Mouse (Mus musculus): ENCODE measurements around the gene Slc4a3. TPM values are rescaled to one million over a fixed set of nuclear protein-coding genes. Genes with fewer than 3 reads are reported as not detected.
A peak's percentile ranks its signal among the peaks of the same experiment; 100 is the strongest.

Gene Slc4a3
- polyA plus RNA-seq, 1 experiment from 2014 or later: 15.0 TPM

GRCm38 (mm10) chr1:75557041-75557440 lies 11.0 kb downstream of the Slc4a3 start:
- no peak for DNase-seq (ENCODE audit: extremely low spot score, low spot score)
- peaks cover 65% of the 10 kb centered on the region for H3K36me3 ChIP-seq (replicated peaks)
- no peak overlapping the region for H3K4me3 ChIP-seq
- no peak overlapping the region for H3K27ac ChIP-seq
- 91% methylated on average over 7 of the region's 7 CpGs for WGBS
- peaks cover 4% of the 10 kb centered on the region; the same call in 1 of the 2 replicates for H3K27me3 ChIP-seq (ENCODE audit: poor library complexity, severe bottlenecking)
- peaks cover 18% of the 10 kb centered on the region for H3K4me1 ChIP-seq
- no peaks in the 10 kb centered on the region for H3K9me3 ChIP-seq

GRCm38 (mm10) chr1:75558388-75559178 lies 12.5 kb downstream of the Slc4a3 start:
- Histone ChIP-seq H3K4me3 (no peak overlapping the region), H3K27ac (peak overlapping the region; percentile 77; the same call in 1 of the 2 replicates)
- 86% methylated on average over 18 of the region's 18 CpGs for WGBS

GRCm38 (mm10) chr1:75559212-75559925 lies 13.3 kb downstream of the Slc4a3 start:
- WGBS: 13% methylated on average over 17 of the region's 17 CpGs
- peaks cover 8% of the 10 kb centered on the region; the same call in 1 of the 2 replicates for H3K9me3 ChIP-seq
- H3K36me3 ChIP-seq (replicated peaks): peaks cover 42% of the 10 kb centered on the region
- peak; percentile 94 for DNase-seq (ENCODE audit: extremely low spot score, low spot score)
- peaks cover 18% of the 10 kb centered on the region for H3K4me1 ChIP-seq
- peaks cover 10% of the 10 kb centered on the region; the same call in 1 of the 2 replicates for H3K27me3 ChIP-seq (ENCODE audit: poor library complexity, severe bottlenecking)
- H3K4me3 ChIP-seq: peak overlapping the region; percentile 34
- H3K27ac ChIP-seq: peak overlapping the region; percentile 77

More at GRCm38 (mm10) chr1:75558388-75559178, 12.5 kb downstream of the Slc4a3 start:
- Histone ChIP-seq H3K4me1 (peaks cover 18% of the 10 kb centered on the region), H3K36me3 (replicated peaks) (peaks cover 50% of the 10 kb centered on the region), H3K9me3 (peaks cover 7% of the 10 kb centered on the region; the same call in 1 of the 2 replicates), H3K27me3 (ENCODE audit: poor library complexity, severe bottlenecking) (peaks cover 4% of the 10 kb centered on the region; the same call in 1 of the 2 replicates)
- no peak for DNase-seq (ENCODE audit: extremely low spot score, low spot score)

GRCm38 (mm10) chr1:75560206-75560913 lies 14.3 kb downstream of the Slc4a3 start:
- 0 out of 2 replicates have a peak overlapping the region, but pooled peaks have one; percentile 34 for H3K4me3 ChIP-seq
- 86% methylated on average over 12 of the region's 12 CpGs for WGBS
- H3K36me3 ChIP-seq (replicated peaks): peaks cover 32% of the 10 kb centered on the region
- peaks cover 10% of the 10 kb centered on the region; the same call in 1 of the 2 replicates for H3K27me3 ChIP-seq (ENCODE audit: poor library complexity, severe bottlenecking)
- peak overlapping the region; percentile 77 for H3K27ac ChIP-seq
- no peak for DNase-seq (ENCODE audit: extremely low spot score, low spot score)
- peaks cover 18% of the 10 kb centered on the region for H3K4me1 ChIP-seq
- peaks cover 8% of the 10 kb centered on the region; the same call in 1 of the 2 replicates for H3K9me3 ChIP-seq

- peaks cover 8% of the 10 kb centered on the region; the same call in 1 of the 2 replicates for H3K9me3 ChIP-seq
- DNase-seq (ENCODE audit: extremely low spot score, low spot score): no peak
- H3K36me3 ChIP-seq (replicated peaks): peaks cover 23% of the 10 kb centered on the region
- peaks cover 10% of the 10 kb centered on the region; the same call in 1 of the 2 replicates for H3K27me3 ChIP-seq (ENCODE audit: poor library complexity, severe bottlenecking)
- no peak overlapping the region for H3K27ac ChIP-seq
- 61% methylated on average over 4 of the region's 4 CpGs for WGBS
- H3K4me3 ChIP-seq: no peak overlapping the region
- peaks cover 18% of the 10 kb centered on the region for H3K4me1 ChIP-seq
Measured at GRCm38 (mm10) chr1:75561221-75561897, 15.3 kb downstream of the Slc4a3 start.

GRCm38 (mm10) chr1:75561898-75562238 lies 15.8 kb downstream of the Slc4a3 start:
- no peak for DNase-seq (ENCODE audit: extremely low spot score, low spot score)
- H3K4me1 ChIP-seq: peaks cover 18% of the 10 kb centered on the region
- H3K36me3 ChIP-seq (replicated peaks): peaks cover 18% of the 10 kb centered on the region
- no peak overlapping the region for H3K27ac ChIP-seq
- H3K4me3 ChIP-seq: no peak overlapping the region
- WGBS: 81% methylated on average over 1 of the region's 1 CpGs
- peaks cover 8% of the 10 kb centered on the region; the same call in 1 of the 2 replicates for H3K9me3 ChIP-seq
- H3K27me3 ChIP-seq (ENCODE audit: poor library complexity, severe bottlenecking): peaks cover 6% of the 10 kb centered on the region; the same call in 1 of the 2 replicates

- no peak for DNase-seq (ENCODE audit: extremely low spot score, low spot score)
- H3K36me3 ChIP-seq (replicated peaks): no peaks in the 10 kb centered on the region
- H3K27ac ChIP-seq: no peak overlapping the region
- 89% methylated on average over 2 of the region's 2 CpGs for WGBS
- H3K4me1 ChIP-seq: peaks cover 12% of the 10 kb centered on the region
- H3K9me3 ChIP-seq: peaks cover 8% of the 10 kb centered on the region; the same call in 1 of the 2 replicates
- H3K27me3 ChIP-seq (ENCODE audit: poor library complexity, severe bottlenecking): peaks cover 6% of the 10 kb centered on the region; the same call in 1 of the 2 replicates
- H3K4me3 ChIP-seq: no peak overlapping the region
Measured at GRCm38 (mm10) chr1:75564102-75564501, 18.0 kb downstream of the Slc4a3 start.

- peaks cover 6% of the 10 kb centered on the region; the same call in 1 of the 2 replicates for H3K27me3 ChIP-seq (ENCODE audit: poor library complexity, severe bottlenecking)
- peaks cover 4% of the 10 kb centered on the region for H3K4me1 ChIP-seq
- H3K9me3 ChIP-seq: peaks cover 8% of the 10 kb centered on the region; the same call in 1 of the 2 replicates
- no peak overlapping the region for H3K4me3 ChIP-seq
- H3K27ac ChIP-seq: no peak overlapping the region
- no peaks in the 10 kb centered on the region for H3K36me3 ChIP-seq (replicated peaks)
- no peak for DNase-seq (ENCODE audit: extremely low spot score, low spot score)
- WGBS: 82% methylated on average over 5 of the region's 5 CpGs
Measured at GRCm38 (mm10) chr1:75564916-75565315, 18.9 kb downstream of the Slc4a3 start.

- no peak for DNase-seq (ENCODE audit: extremely low spot score, low spot score)
- 79% methylated on average over 9 of the region's 9 CpGs for WGBS
Measured at GRCm38 (mm10) chr1:75565616-75566015, 19.6 kb downstream of the Slc4a3 start.

GRCm38 (mm10) chr1:75570403-75570802 lies 24.3 kb downstream of the Slc4a3 start:
- H3K4me1 ChIP-seq: no peaks in the 10 kb centered on the region
- no peak overlapping the region for H3K4me3 ChIP-seq
- no peaks in the 10 kb centered on the region for H3K9me3 ChIP-seq
- no peaks in the 10 kb centered on the region for H3K36me3 ChIP-seq (replicated peaks)
- no peak overlapping the region for H3K27ac ChIP-seq
- H3K27me3 ChIP-seq (ENCODE audit: poor library complexity, severe bottlenecking): no peaks in the 10 kb centered on the region
- DNase-seq (ENCODE audit: extremely low spot score, low spot score): no peak
- 71% methylated on average over 6 of the region's 6 CpGs for WGBS

More at GRCm38 (mm10) chr1:75565616-75566015, 19.6 kb downstream of the Slc4a3 start:
- H3K36me3 ChIP-seq (replicated peaks): no peaks in the 10 kb centered on the region
- H3K4me1 ChIP-seq: no peaks in the 10 kb centered on the region
- no peak overlapping the region for H3K4me3 ChIP-seq
- H3K9me3 ChIP-seq: peaks cover 8% of the 10 kb centered on the region; the same call in 1 of the 2 replicates
- H3K27ac ChIP-seq: no peak overlapping the region
- H3K27me3 ChIP-seq (ENCODE audit: poor library complexity, severe bottlenecking): peaks cover 6% of the 10 kb centered on the region; the same call in 1 of the 2 replicates

- no peaks in the 10 kb centered on the region for H3K27me3 ChIP-seq (ENCODE audit: poor library complexity, severe bottlenecking)
- no peak for DNase-seq (ENCODE audit: extremely low spot score, low spot score)
- no peaks in the 10 kb centered on the region for H3K9me3 ChIP-seq
- no peaks in the 10 kb centered on the region for H3K36me3 ChIP-seq (replicated peaks)
- no peak overlapping the region for H3K27ac ChIP-seq
- 86% methylated on average over 6 of the region's 6 CpGs for WGBS
- H3K4me1 ChIP-seq: no peaks in the 10 kb centered on the region
- H3K4me3 ChIP-seq: no peak overlapping the region
Measured at GRCm38 (mm10) chr1:75572776-75573175, 26.7 kb downstream of the Slc4a3 start.

- Histone ChIP-seq H3K27ac (no peak overlapping the region), H3K4me1 (no peaks in the 10 kb centered on the region), H3K9me3 (no peaks in the 10 kb centered on the region), H3K4me3 (no peak overlapping the region), H3K27me3 (ENCODE audit: poor library complexity, severe bottlenecking) (no peaks in the 10 kb centered on the region), H3K36me3 (replicated peaks) (no peaks in the 10 kb centered on the region)
- DNase-seq (ENCODE audit: extremely low spot score, low spot score): no peak
- 90% methylated on average over 7 of the region's 7 CpGs for WGBS
Measured at GRCm38 (mm10) chr1:75573715-75574114, 27.6 kb downstream of the Slc4a3 start.
